Mouse (Mus musculus) spleen, embryonic (tissue): ENCODE measurements at regions not wholly inside any gene's neighbourhood (a gene's known extent, or its start where the extent isn't known, plus 50 kb on each side); places are given as distances from the start of the nearest gene placed in this dataset.

Experiments used
- CTCF ChIA-PET: fragments of 350-600 bp; sonication (Branson Sonifier 250); formaldehyde crosslinking; loops from one replicate; lab custom pipeline; 2022; lab: Charles Lee

- CTCF ChIA-PET: no interaction called here
Measured at GRCm38 (mm10) chr1:82157013-82157412, 75.9 kb upstream of the Gm9747 start.

- CTCF ChIA-PET: no interaction called here
Measured at GRCm38 (mm10) chr1:82158466-82158865, 74.4 kb upstream of the Gm9747 start.

DNA sequence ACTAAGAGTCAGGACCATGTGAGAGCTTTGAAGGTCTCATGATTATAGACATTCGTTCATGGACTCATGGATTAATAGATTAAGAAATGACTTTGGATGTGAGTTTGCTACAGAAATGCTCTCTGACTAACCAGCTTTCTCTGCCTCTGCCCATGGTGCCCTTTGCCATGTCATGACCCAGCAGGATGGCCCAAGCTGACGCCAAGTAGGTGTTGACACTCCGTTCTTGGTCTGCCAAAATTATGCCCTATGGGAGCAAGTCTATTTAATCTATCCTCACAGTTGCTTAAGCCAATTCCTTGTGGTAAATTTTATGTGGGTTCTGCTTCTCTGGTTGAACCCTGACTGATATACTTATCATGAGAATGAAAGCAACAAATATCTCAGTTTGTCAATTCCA lies 73.7 kb upstream of the Gm9747 start:
- CTCF ChIA-PET: no interaction called here

- CTCF ChIA-PET: no interaction called here
Measured at GRCm38 (mm10) chr1:82162926-82163325, 70.0 kb upstream of the Gm9747 start.

GRCm38 (mm10) chr1:82168158-82168557 lies 64.8 kb upstream of the Gm9747 start:
- CTCF ChIA-PET: no interaction called here

DNA sequence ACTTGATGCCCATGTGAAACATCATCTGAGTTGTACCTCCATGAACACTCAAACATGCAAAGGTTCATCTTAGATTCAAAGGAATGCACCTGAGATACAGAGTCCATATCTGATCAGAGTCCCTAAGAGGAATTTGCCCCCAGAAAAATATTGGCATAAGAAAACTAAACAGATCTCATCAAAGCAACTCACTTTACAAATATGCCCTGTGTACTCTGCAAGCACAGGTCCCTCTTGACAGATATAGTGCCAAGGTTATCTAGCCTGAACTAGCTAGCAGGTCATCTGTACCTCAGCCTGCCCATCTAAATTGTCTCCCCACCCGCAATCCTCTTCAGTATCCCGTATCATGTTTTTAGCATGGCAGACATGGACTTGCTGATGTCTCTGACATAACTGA lies 64.0 kb upstream of the Gm9747 start:
- CTCF ChIA-PET: no interaction called here

- CTCF ChIA-PET: no interaction called here
Measured at GRCm38 (mm10) chr1:82180427-82180826, 52.5 kb upstream of the Gm9747 start.
